Mouse (Mus musculus) neutrophil, adult 65 days (primary cell): ENCODE data around the gene Gm13695. TPM values are rescaled to one million over a fixed set of nuclear protein-coding genes. Genes with fewer than 3 reads are reported as not detected.

Experiments used
- total RNA-seq: library from RNA; stranded (reverse); gene quantifications from 2 replicates; pipeline ENCODE4 v1.2.4, GENCODE M21; 2023

Gene Gm13695
- total RNA-seq = 0.64 TPM in 1 of 2 replicates, not detected in the other

GRCm38 (mm10) chr2:83967013-83967412 lies at the start of gene Gm13695:
Gm13695 (plus strand) TSS chr2:83967313.

GRCm38 (mm10) chr2:83940931-83941361 lies 26.2 kb upstream of the Gm13695 start, which contains the start of gene Zswim2:
Zswim2 (minus strand) TSS chr2:83941228.

GRCm38 (mm10) chr2:83955393-83955792 lies 11.7 kb upstream of the Gm13695 start, which contains the start of gene Gm13698:
Gm13698 (plus strand) TSS chr2:83955693.

GRCm38 (mm10) chr2:83961203-83961602 lies 5.9 kb upstream of the Gm13695 start, which contains the start of gene Gm13693:
Gm13693 (plus strand) TSS chr2:83961503.

GRCm38 (mm10) chr2:83972823-83973222 lies 5.7 kb downstream of the Gm13695 start, which contains the start of gene Gm13696:
Gm13696 (plus strand) TSS chr2:83973123.

GRCm38 (mm10) chr2:83978633-83979032 lies 11.5 kb downstream of the Gm13695 start, which contains the start of gene Gm13694:
Gm13694 (plus strand) TSS chr2:83978933.

GRCm38 (mm10) chr2:83984443-83984842 lies 17.3 kb downstream of the Gm13695 start, which contains the start of gene Gm13697:
Gm13697 (plus strand) TSS chr2:83984743.

GRCm38 (mm10) chr2:83990253-83990652 lies 23.1 kb downstream of the Gm13695 start, which contains the start of gene Gm13691:
Gm13691 (plus strand) TSS chr2:83990553.

Other genes with a start within 250 kb of the Gm13695 start
- 37.9 and 55.5 TPM in 2 replicates for gene Itgav, start 242.9 kb upstream of the Gm13695 start, total RNA-seq
- gene Fam171b, start 154.7 kb upstream of the Gm13695 start, total RNA-seq = 0.07 TPM in 1 of 2 replicates, not detected in the other
- gene Zswim2, start 26.1 kb upstream of the Gm13695 start, total RNA-seq = not detected in 2 replicates
- gene Gm13698, start 11.6 kb upstream of the Gm13695 start, total RNA-seq = 0.64 and 1.1 TPM in 2 replicates
- 0.64 and 1.1 TPM in 2 replicates for gene Gm13693, start 5.8 kb upstream of the Gm13695 start, total RNA-seq
- gene Gm13696, start 5.8 kb downstream of the Gm13695 start, total RNA-seq = 0.64 and 1.1 TPM in 2 replicates
- gene Gm13694, start 11.6 kb downstream of the Gm13695 start, total RNA-seq = 0.64 and 1.1 TPM in 2 replicates
- gene Gm13697, start 17.4 kb downstream of the Gm13695 start, total RNA-seq = 0.64 and 1.1 TPM in 2 replicates
- 0.64 and 1.1 TPM in 2 replicates for gene Gm13691, start 23.2 kb downstream of the Gm13695 start, total RNA-seq